In genomic region chr11:82423521-82423920, GRCm38 (mm10) we compare ENCODE assay signal across 22 mouse cellular contexts. TPM values are rescaled to one million over a fixed set of nuclear protein-coding genes. Genes with fewer than 3 reads are reported as not detected.
A peak's percentile ranks its signal among the peaks of the same experiment; 100 is the strongest.
DNase-seq lines count a peak whose midpoint lies in the region; ATAC-seq and TF ChIP-seq lines count a peak whose summit lies in the region.
"Had no signal": no experiment of that assay in that cellular context is flagged by ENCODE, and none has a peak within 500 bp of the region (broad histone marks: within the 10 kb centered on the region; RNA-seq: fewer than 3 reads in every experiment).

No protein-coding gene starts in this region.

- ATAC-seq in midbrain, postnatal 0 days (ENCODE audit: low FRiP score): no peak
- no peak for ATAC-seq in intestine, embryonic 15.5 days
- ATAC-seq: activated CD4-positive, CD25-positive, alpha-beta regulatory T cell, adult 4 months; forebrain, embryonic 15.5 days; hindbrain, embryonic 16.5 days; inflammation-experienced regulatory T-cells, adult 6 months; Patski had no signal

- no peak overlapping the region for H3K4me2 ChIP-seq in midbrain, postnatal 0 days (ENCODE audit: low read depth, low read length, poor library complexity, severe bottlenecking)
- H3K4me2 ChIP-seq in intestine, embryonic 15.5 days (replicated peaks): no peak overlapping the region
- H3K4me2 ChIP-seq: embryonic facial prominence, embryonic 15.5 days; forebrain, embryonic 15.5 days; heart, embryonic 12.5 days had no signal

- H3K4me1 ChIP-seq in midbrain, embryonic 10.5 days: peaks cover 53% of the 10 kb centered on the region
- no peaks in the 10 kb centered on the region for H3K4me1 ChIP-seq in midbrain, postnatal 0 days (ENCODE audit: insufficient read depth, low read length)
- peaks cover 51% of the 10 kb centered on the region for H3K4me1 ChIP-seq in limb, embryonic 10.5 days
- no peaks in the 10 kb centered on the region for H3K4me1 ChIP-seq in intestine, embryonic 15.5 days (replicated peaks)
- H3K4me1 ChIP-seq: embryonic facial prominence, embryonic 15.5 days; forebrain, embryonic 15.5 days; heart, embryonic 12.5 days had no signal

- H3K27ac ChIP-seq in midbrain, embryonic 10.5 days (replicated peaks): 0 out of 2 replicates have a peak overlapping the region, but pooled peaks have one; percentile 43
- no peak overlapping the region for H3K27ac ChIP-seq in midbrain, postnatal 0 days (ENCODE audit: low read depth, low read length)
- H3K27ac ChIP-seq in limb, embryonic 10.5 days: peak overlapping the region; percentile 78
- no peak overlapping the region for H3K27ac ChIP-seq in intestine, embryonic 15.5 days
- H3K27ac ChIP-seq: embryonic facial prominence, embryonic 15.5 days; forebrain, embryonic 15.5 days; gastrocnemius, adult 2 months had no signal

- peak; percentile 45 for DNase-seq in midbrain, embryonic 10.5 days (ENCODE audit: low spot score)
- DNase-seq in midbrain, postnatal 0 days (ENCODE audit: low spot score): no peak
- DNase-seq in brain, embryonic 14.5 days (ENCODE audit: low read depth): peak; percentile 13
- DNase-seq in embryo, embryonic 10.5 days (ENCODE audit: low spot score): peak; percentile 62
- peak; percentile 43 for DNase-seq in limb, embryonic 10.5 days (ENCODE audit: low spot score)
- no peak for DNase-seq in urinary bladder, adult 2 months (ENCODE audit: low spot score)
- DNase-seq: adrenal gland, postnatal 14 days; cerebellum, adult 2 months; cerebellum, postnatal 10 days; gastrocnemius, adult 2 months; gastrocnemius, postnatal 25 days had no signal

- 33% methylated on average over 4 of the region's 4 CpGs for WGBS in midbrain, embryonic 10.5 days
- WGBS in midbrain, postnatal 0 days: 35% methylated on average over 4 of the region's 4 CpGs
- WGBS in limb, embryonic 10.5 days: 3% methylated on average over 4 of the region's 4 CpGs
- 34% methylated on average over 4 of the region's 4 CpGs for WGBS in intestine, embryonic 15.5 days

- no peak for TF ChIP-seq CTCF in midbrain, postnatal 0 days (IDR thresholded peaks at IDR 0.05)
- no peak for TF ChIP-seq CTCF in brain, embryonic 14.5 days (IDR thresholded peaks at IDR 0.05; ENCODE audit: borderline replicate concordance, extremely low read depth, insufficient read depth, insufficient read length)

- TF ChIP-seq POLR2A in brain, embryonic 14.5 days (IDR thresholded peaks at IDR 0.05; ENCODE audit: borderline replicate concordance, extremely low read depth, insufficient read depth, insufficient read length, poor library complexity, severe bottlenecking): no peak

- no peak overlapping the region for H3K9ac ChIP-seq in midbrain, postnatal 0 days (replicated peaks; ENCODE audit: low read length, poor library complexity, severe bottlenecking)
- H3K9ac ChIP-seq in intestine, embryonic 15.5 days: no peak overlapping the region
- H3K9ac ChIP-seq: embryonic facial prominence, embryonic 15.5 days; forebrain, embryonic 15.5 days; heart, embryonic 12.5 days had no signal

- no peaks in the 10 kb centered on the region for H3K36me3 ChIP-seq in midbrain, embryonic 10.5 days
- H3K36me3 ChIP-seq in midbrain, postnatal 0 days (ENCODE audit: insufficient read depth, low read length): no peaks in the 10 kb centered on the region
- H3K36me3 ChIP-seq in limb, embryonic 10.5 days: no peaks in the 10 kb centered on the region
- H3K36me3 ChIP-seq in intestine, embryonic 15.5 days: no peaks in the 10 kb centered on the region
- H3K36me3 ChIP-seq: embryonic facial prominence, embryonic 15.5 days; forebrain, embryonic 15.5 days; heart, embryonic 12.5 days had no signal

- H3K9me3 ChIP-seq in midbrain, embryonic 10.5 days (replicated peaks): no peaks in the 10 kb centered on the region
- no peaks in the 10 kb centered on the region for H3K9me3 ChIP-seq in midbrain, postnatal 0 days (ENCODE audit: low read length)
- H3K9me3 ChIP-seq in limb, embryonic 10.5 days (replicated peaks): no peaks in the 10 kb centered on the region
- H3K9me3 ChIP-seq in intestine, embryonic 15.5 days: no peaks in the 10 kb centered on the region
- H3K9me3 ChIP-seq: embryonic facial prominence, embryonic 15.5 days; forebrain, embryonic 15.5 days; heart, embryonic 12.5 days had no signal

- H3K27me3 ChIP-seq in midbrain, embryonic 10.5 days (ENCODE audit: low read depth, poor library complexity, severe bottlenecking): peaks cover 51% of the 10 kb centered on the region
- no peaks in the 10 kb centered on the region for H3K27me3 ChIP-seq in midbrain, postnatal 0 days (ENCODE audit: insufficient read depth, low read length)
- peaks cover 22% of the 10 kb centered on the region for H3K27me3 ChIP-seq in limb, embryonic 10.5 days (ENCODE audit: low read depth, poor library complexity, severe bottlenecking)
- H3K27me3 ChIP-seq in intestine, embryonic 15.5 days (replicated peaks): no peaks in the 10 kb centered on the region
- H3K27me3 ChIP-seq: embryonic facial prominence, embryonic 15.5 days; forebrain, embryonic 15.5 days; heart, embryonic 12.5 days had no signal

- no peak overlapping the region for H3K4me3 ChIP-seq in midbrain, embryonic 10.5 days
- no peak overlapping the region for H3K4me3 ChIP-seq in midbrain, postnatal 0 days (ENCODE audit: low read depth, low read length)
- H3K4me3 ChIP-seq in limb, embryonic 10.5 days: no peak overlapping the region
- no peak overlapping the region for H3K4me3 ChIP-seq in intestine, embryonic 15.5 days (replicated peaks)
- H3K4me3 ChIP-seq: embryonic facial prominence, embryonic 15.5 days; erythroblast, embryonic 14.5 days; forebrain, embryonic 15.5 days; gastrocnemius, adult 2 months; heart, embryonic 12.5 days had no signal

RNA-seq across cellular contexts. Expression of gene Tmem132e, which starts 34.8 kb away (rescaled TPM):
- polyA plus RNA-seq in midbrain, embryonic 10.5 days (2016; fragmentation: Nextera tagmentation; extraction: Ambion mirVana): 0.89 and 0.93 TPM in 2 replicates
- 42.0 and 42.7 TPM in 2 replicates for total RNA-seq in midbrain, postnatal 0 days (2014; rRNA removed)
- polyA plus RNA-seq in midbrain, postnatal 0 days (2015; fragmentation: Nextera tagmentation; extraction: Ambion mirVana): 4.2 and 4.4 TPM in 2 replicates
- polyA plus RNA-seq in brain, embryonic 14.5 days (2012; rRNA removed): 7.5 and 15.4 TPM in 2 replicates
- 0.50 and 0.55 TPM in 2 replicates for polyA plus RNA-seq in limb, embryonic 10.5 days (2016; fragmentation: Nextera tagmentation; extraction: Ambion mirVana)
- 0.80 and 0.91 TPM in 2 replicates for polyA plus RNA-seq in intestine, embryonic 15.5 days (2015; fragmentation: Nextera tagmentation; extraction: Ambion mirVana)
- 1.8 TPM in 2 replicates for polyA plus RNA-seq in urinary bladder, adult 2 months (2012; rRNA removed)
- total RNA-seq: CH12.LX; gastrocnemius, adult 2 months; granulocyte monocyte progenitor cell, adult 5-6 weeks had no signal
- polyA plus RNA-seq: activated CD4-positive, CD25-positive, alpha-beta regulatory T cell, adult 4 months; erythroblast, embryonic 14.5 days; inflammation-experienced regulatory T-cells, adult 6 months had no signal

Comparison
In these comparisons a context has a peak if more than half of its experiments do, and no peak if none do; other contexts are left out.
1. DNase-seq: peak in midbrain, embryonic 10.5 days (single experiment), brain, embryonic 14.5 days (single experiment), embryo, embryonic 10.5 days (single experiment) and limb, embryonic 10.5 days (single experiment); none in midbrain, postnatal 0 days (single experiment) and urinary bladder, adult 2 months (single experiment).
2. H3K27ac ChIP-seq: peak in midbrain, embryonic 10.5 days (single experiment) and limb, embryonic 10.5 days (single experiment); none in midbrain, postnatal 0 days (single experiment) and intestine, embryonic 15.5 days (single experiment).